Mouse (Mus musculus): Measurements from ENCODE around the gene Myl9. TPM values are rescaled to one million over a fixed set of nuclear protein-coding genes. Genes with fewer than 3 reads are reported as not detected.

Myl9 gene
- polyA plus RNA-seq, 1 experiment from 2014 or later: 23.3 TPM

GRCm38 (mm10) chr2:156804589-156804988, 29.4 kb downstream of the Myl9 start:
- H3K27ac ChIP-seq (ENCODE audit: low read depth, low read length): no peak overlapping the region
- no peaks in the 10 kb centered on the region for H3K9me3 ChIP-seq (ENCODE audit: control insufficient read depth, low read length)
- H3K4me2 ChIP-seq (ENCODE audit: low read depth, low read length): no peak overlapping the region
- H3K4me3 ChIP-seq (ENCODE audit: low read depth, low read length): no peak overlapping the region
- 98% methylated on average over 4 of the region's 4 CpGs for WGBS
- no peaks in the 10 kb centered on the region for H3K27me3 ChIP-seq (ENCODE audit: control insufficient read depth, insufficient read depth, low read length)
- no peaks in the 10 kb centered on the region for H3K36me3 ChIP-seq (ENCODE audit: control insufficient read depth, insufficient read depth, low read length)
- H3K9ac ChIP-seq (replicated peaks; ENCODE audit: low read depth, low read length): no peak overlapping the region
- no peak for ATAC-seq (ENCODE audit: low read depth)
- H3K4me1 ChIP-seq (ENCODE audit: control insufficient read depth, insufficient read depth, low read length): no peaks in the 10 kb centered on the region

- no peak for ATAC-seq (ENCODE audit: low read depth)
- 84% methylated on average over 6 of the region's 6 CpGs for WGBS
- Histone ChIP-seq H3K4me2 (ENCODE audit: low read depth, low read length) (no peak overlapping the region), H3K27ac (ENCODE audit: low read depth, low read length) (no peak overlapping the region), H3K4me1 (ENCODE audit: control insufficient read depth, insufficient read depth, low read length) (no peaks in the 10 kb centered on the region), H3K9me3 (ENCODE audit: control insufficient read depth, low read length) (no peaks in the 10 kb centered on the region), H3K9ac (replicated peaks; ENCODE audit: low read depth, low read length) (no peak overlapping the region), H3K27me3 (ENCODE audit: control insufficient read depth, insufficient read depth, low read length) (no peaks in the 10 kb centered on the region), H3K36me3 (ENCODE audit: control insufficient read depth, insufficient read depth, low read length) (no peaks in the 10 kb centered on the region), H3K4me3 (ENCODE audit: low read depth, low read length) (no peak overlapping the region)
These were observed 31.7 kb downstream of the Myl9 start for GRCm38 (mm10) chr2:156806886-156807285.

GRCm38 (mm10) chr2:156809579-156809978, 34.4 kb downstream of the Myl9 start:
- H3K27ac ChIP-seq (ENCODE audit: low read depth, low read length): no peak overlapping the region
- 52% methylated on average over 2 of the region's 2 CpGs for WGBS
- H3K4me3 ChIP-seq (ENCODE audit: low read depth, low read length): no peak overlapping the region
- no peaks in the 10 kb centered on the region for H3K36me3 ChIP-seq (ENCODE audit: control insufficient read depth, insufficient read depth, low read length)
- H3K4me2 ChIP-seq (ENCODE audit: low read depth, low read length): no peak overlapping the region
- no peaks in the 10 kb centered on the region for H3K9me3 ChIP-seq (ENCODE audit: control insufficient read depth, low read length)
- H3K27me3 ChIP-seq (ENCODE audit: control insufficient read depth, insufficient read depth, low read length): no peaks in the 10 kb centered on the region
- H3K4me1 ChIP-seq (ENCODE audit: control insufficient read depth, insufficient read depth, low read length): peaks cover 6% of the 10 kb centered on the region; the same call in 1 of the 2 replicates
- no peak overlapping the region for H3K9ac ChIP-seq (replicated peaks; ENCODE audit: low read depth, low read length)
- no peak for ATAC-seq (ENCODE audit: low read depth)

GRCm38 (mm10) chr2:156810716-156811115, 35.5 kb downstream of the Myl9 start:
- H3K4me2 ChIP-seq (ENCODE audit: low read depth, low read length): no peak overlapping the region
- 97% methylated on average over 10 of the region's 10 CpGs for WGBS
- no peak overlapping the region for H3K4me3 ChIP-seq (ENCODE audit: low read depth, low read length)
- no peaks in the 10 kb centered on the region for H3K27me3 ChIP-seq (ENCODE audit: control insufficient read depth, insufficient read depth, low read length)
- H3K9ac ChIP-seq (replicated peaks; ENCODE audit: low read depth, low read length): no peak overlapping the region
- H3K4me1 ChIP-seq (ENCODE audit: control insufficient read depth, insufficient read depth, low read length): peaks cover 10% of the 10 kb centered on the region; the same call in 1 of the 2 replicates
- no peak for ATAC-seq (ENCODE audit: low read depth)
- no peak overlapping the region for H3K27ac ChIP-seq (ENCODE audit: low read depth, low read length)
- no peaks in the 10 kb centered on the region for H3K36me3 ChIP-seq (ENCODE audit: control insufficient read depth, insufficient read depth, low read length)
- no peaks in the 10 kb centered on the region for H3K9me3 ChIP-seq (ENCODE audit: control insufficient read depth, low read length)

DNA sequence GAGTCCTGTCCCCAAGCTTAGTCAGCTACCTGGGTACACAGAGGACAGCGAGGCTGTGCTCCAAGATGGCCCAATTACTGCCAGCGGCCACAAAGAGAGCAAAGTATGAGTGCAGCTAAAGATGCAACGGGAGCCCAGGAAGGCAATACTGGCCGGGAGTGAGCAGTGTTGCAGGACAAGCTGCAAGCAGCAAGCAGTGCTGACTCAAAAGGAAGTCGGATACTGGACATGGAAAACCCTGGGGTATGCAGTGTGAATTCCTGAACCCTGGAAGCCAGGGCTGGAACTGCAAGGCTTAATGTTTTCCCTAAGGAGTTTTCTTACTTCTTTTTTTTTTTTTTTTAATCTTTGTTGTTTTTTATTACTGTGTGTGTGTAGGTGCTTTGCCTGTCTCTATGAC, 36.3 kb downstream of the Myl9 start:
- Histone ChIP-seq H3K4me1 (ENCODE audit: control insufficient read depth, insufficient read depth, low read length) (peaks cover 10% of the 10 kb centered on the region; the same call in 1 of the 2 replicates), H3K4me2 (ENCODE audit: low read depth, low read length) (no peak overlapping the region), H3K27ac (ENCODE audit: low read depth, low read length) (no peak overlapping the region), H3K36me3 (ENCODE audit: control insufficient read depth, insufficient read depth, low read length) (no peaks in the 10 kb centered on the region), H3K9ac (replicated peaks; ENCODE audit: low read depth, low read length) (no peak overlapping the region), H3K4me3 (ENCODE audit: low read depth, low read length) (no peak overlapping the region), H3K27me3 (ENCODE audit: control insufficient read depth, insufficient read depth, low read length) (no peaks in the 10 kb centered on the region), H3K9me3 (ENCODE audit: control insufficient read depth, low read length) (no peaks in the 10 kb centered on the region)
- no peak for ATAC-seq (ENCODE audit: low read depth)
- 67% methylated on average over 5 of the region's 5 CpGs for WGBS

DNA sequence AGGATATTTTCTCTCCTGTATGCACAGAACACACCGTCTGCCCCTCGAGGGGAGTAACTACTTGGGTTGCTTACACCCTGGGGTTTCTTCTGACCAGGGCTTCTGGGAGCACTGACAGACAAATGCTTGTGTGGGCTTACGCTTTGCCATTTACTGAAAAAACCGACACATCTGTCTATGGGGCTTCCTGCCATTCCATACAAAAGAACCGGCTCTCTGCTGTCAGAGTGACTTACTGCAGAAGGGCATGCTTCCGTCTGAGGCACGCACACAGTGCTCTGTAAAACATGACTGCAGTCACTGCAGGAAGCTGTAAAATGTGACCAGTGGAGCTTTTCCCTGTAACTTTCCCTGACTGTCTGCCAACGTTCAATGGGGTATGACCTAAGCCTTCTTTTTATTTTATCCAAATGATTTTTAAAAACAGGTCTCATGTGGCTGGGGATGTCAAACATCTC, 39.2 kb downstream of the Myl9 start:
- no peak overlapping the region; the same call in 1 of the 2 replicates for H3K4me2 ChIP-seq (ENCODE audit: low read depth, low read length)
- H3K36me3 ChIP-seq (ENCODE audit: control insufficient read depth, insufficient read depth, low read length): no peaks in the 10 kb centered on the region
- 3% methylated on average over 8 of the region's 8 CpGs for WGBS
- H3K9me3 ChIP-seq (ENCODE audit: control insufficient read depth, low read length): no peaks in the 10 kb centered on the region
- no peaks in the 10 kb centered on the region for H3K27me3 ChIP-seq (ENCODE audit: control insufficient read depth, insufficient read depth, low read length)
- peaks cover 10% of the 10 kb centered on the region; the same call in 1 of the 2 replicates for H3K4me1 ChIP-seq (ENCODE audit: control insufficient read depth, insufficient read depth, low read length)
- no peak overlapping the region for H3K4me3 ChIP-seq (ENCODE audit: low read depth, low read length)
- no peak overlapping the region for H3K9ac ChIP-seq (replicated peaks; ENCODE audit: low read depth, low read length)
- peak; percentile 54; the same call in 1 of the 2 replicates for ATAC-seq (ENCODE audit: low read depth)
- H3K27ac ChIP-seq (ENCODE audit: low read depth, low read length): no peak overlapping the region

- WGBS: 22% methylated on average over 5 of the region's 5 CpGs
- H3K27me3 ChIP-seq (ENCODE audit: control insufficient read depth, insufficient read depth, low read length): no peaks in the 10 kb centered on the region
- no peaks in the 10 kb centered on the region for H3K9me3 ChIP-seq (ENCODE audit: control insufficient read depth, low read length)
- H3K4me3 ChIP-seq (ENCODE audit: low read depth, low read length): no peak overlapping the region
- H3K4me2 ChIP-seq (ENCODE audit: low read depth, low read length): no peak overlapping the region
- no peak overlapping the region for H3K27ac ChIP-seq (ENCODE audit: low read depth, low read length)
- ATAC-seq (ENCODE audit: low read depth): no peak
- peaks cover 10% of the 10 kb centered on the region; the same call in 1 of the 2 replicates for H3K4me1 ChIP-seq (ENCODE audit: control insufficient read depth, insufficient read depth, low read length)
- H3K9ac ChIP-seq (replicated peaks; ENCODE audit: low read depth, low read length): no peak overlapping the region
- no peaks in the 10 kb centered on the region for H3K36me3 ChIP-seq (ENCODE audit: control insufficient read depth, insufficient read depth, low read length)
These were observed 39.7 kb downstream of the Myl9 start for GRCm38 (mm10) chr2:156814893-156815292.

DNA sequence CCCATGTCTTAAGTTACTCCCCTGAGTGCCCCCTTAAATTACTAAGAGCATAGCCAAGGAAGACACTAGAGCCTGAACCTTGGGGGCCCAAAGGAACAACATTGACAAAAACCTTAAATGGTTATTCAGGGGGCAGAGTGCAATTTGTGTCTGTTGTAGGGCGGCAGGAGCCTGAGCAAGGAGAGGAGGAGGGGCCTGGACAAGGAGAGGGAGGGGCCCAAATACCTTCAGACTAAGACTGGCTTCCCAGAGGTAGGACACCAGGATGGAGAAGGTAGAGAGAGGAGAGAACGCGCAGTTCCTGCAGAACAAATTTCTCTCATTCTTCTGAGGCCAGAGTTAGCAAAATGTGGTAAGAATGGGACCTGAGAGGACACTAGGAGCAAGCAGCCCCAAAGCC, 40.2 kb downstream of the Myl9 start:
- 71% methylated on average over 3 of the region's 3 CpGs for WGBS
- Histone ChIP-seq H3K4me2 (ENCODE audit: low read depth, low read length) (no peak overlapping the region), H3K9ac (replicated peaks; ENCODE audit: low read depth, low read length) (no peak overlapping the region), H3K4me1 (ENCODE audit: control insufficient read depth, insufficient read depth, low read length) (peaks cover 10% of the 10 kb centered on the region; the same call in 1 of the 2 replicates), H3K27ac (ENCODE audit: low read depth, low read length) (no peak overlapping the region), H3K36me3 (ENCODE audit: control insufficient read depth, insufficient read depth, low read length) (no peaks in the 10 kb centered on the region), H3K9me3 (ENCODE audit: control insufficient read depth, low read length) (no peaks in the 10 kb centered on the region), H3K27me3 (ENCODE audit: control insufficient read depth, insufficient read depth, low read length) (no peaks in the 10 kb centered on the region), H3K4me3 (ENCODE audit: low read depth, low read length) (no peak overlapping the region)
- ATAC-seq (ENCODE audit: low read depth): no peak

DNA sequence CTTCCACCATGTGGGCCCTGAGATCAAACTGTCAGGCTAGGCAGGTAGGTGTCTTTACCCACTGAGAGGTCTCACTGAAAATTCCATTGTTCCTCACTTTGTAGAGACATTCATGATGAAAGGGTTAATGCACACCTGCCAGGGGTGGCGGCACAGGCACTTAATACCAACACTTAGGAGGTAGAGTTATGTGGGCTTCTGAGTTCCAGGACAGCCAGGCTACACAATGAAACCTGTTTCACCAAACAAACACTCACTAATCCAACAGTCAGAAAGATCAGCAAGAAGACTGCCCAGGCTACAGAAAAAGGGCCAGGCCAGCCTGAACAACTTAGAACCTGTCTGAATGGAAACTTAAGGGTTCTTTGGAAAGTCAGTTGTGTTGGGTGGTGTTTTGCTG, 40.9 kb downstream of the Myl9 start:
- H3K4me2 ChIP-seq (ENCODE audit: low read depth, low read length): no peak overlapping the region
- no peaks in the 10 kb centered on the region for H3K27me3 ChIP-seq (ENCODE audit: control insufficient read depth, insufficient read depth, low read length)
- no peak overlapping the region for H3K27ac ChIP-seq (ENCODE audit: low read depth, low read length)
- ATAC-seq (ENCODE audit: low read depth): no peak
- WGBS: 78% methylated on average over 1 of the region's 1 CpGs
- H3K9me3 ChIP-seq (ENCODE audit: control insufficient read depth, low read length): no peaks in the 10 kb centered on the region
- H3K36me3 ChIP-seq (ENCODE audit: control insufficient read depth, insufficient read depth, low read length): no peaks in the 10 kb centered on the region
- peaks cover 10% of the 10 kb centered on the region; the same call in 1 of the 2 replicates for H3K4me1 ChIP-seq (ENCODE audit: control insufficient read depth, insufficient read depth, low read length)
- H3K4me3 ChIP-seq (ENCODE audit: low read depth, low read length): no peak overlapping the region
- no peak overlapping the region for H3K9ac ChIP-seq (replicated peaks; ENCODE audit: low read depth, low read length)

All from neural tube, embryonic 14.5 days (tissue).